Mouse (Mus musculus) lung, postnatal 14 days (tissue): ENCODE measurements around the gene Rspo1.
A peak's percentile ranks its signal among the peaks of the same experiment; 100 is the strongest.

Experiments used
- DNase-seq: peaks from one replicate; pipeline ENCODE4 v3.0.0; 2021

Gene Rspo1

DNA sequence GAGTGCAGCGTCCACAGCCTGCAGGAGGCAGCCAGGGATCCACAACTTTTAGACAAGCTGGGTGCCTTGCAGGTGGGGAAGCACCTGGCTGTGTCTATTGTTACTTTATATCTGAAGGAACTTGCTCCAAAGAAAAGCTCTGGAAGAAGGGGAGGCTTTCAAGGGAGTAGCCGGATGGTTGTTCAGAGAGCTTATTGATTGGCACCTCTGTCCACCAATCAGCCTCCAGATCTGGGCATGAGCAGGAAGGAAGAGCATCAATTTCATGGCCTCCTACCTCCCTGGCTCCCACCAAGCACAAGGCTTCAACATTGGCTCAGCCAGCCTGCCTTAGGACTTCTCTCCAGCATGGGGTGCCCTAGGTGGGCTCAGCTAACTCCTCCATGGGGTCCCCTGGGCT is 12.9 kb upstream of the Rspo1 start:
- DNase-seq = no peak

- DNase-seq = peak; percentile 50
These were observed 8.0 kb upstream of the Rspo1 start for GRCm38 (mm10) chr4:124978201-124978600.

GRCm38 (mm10) chr4:124983893-124984526 is 2.2 kb upstream of the Rspo1 start:
- peak; percentile 12 for DNase-seq

DNA sequence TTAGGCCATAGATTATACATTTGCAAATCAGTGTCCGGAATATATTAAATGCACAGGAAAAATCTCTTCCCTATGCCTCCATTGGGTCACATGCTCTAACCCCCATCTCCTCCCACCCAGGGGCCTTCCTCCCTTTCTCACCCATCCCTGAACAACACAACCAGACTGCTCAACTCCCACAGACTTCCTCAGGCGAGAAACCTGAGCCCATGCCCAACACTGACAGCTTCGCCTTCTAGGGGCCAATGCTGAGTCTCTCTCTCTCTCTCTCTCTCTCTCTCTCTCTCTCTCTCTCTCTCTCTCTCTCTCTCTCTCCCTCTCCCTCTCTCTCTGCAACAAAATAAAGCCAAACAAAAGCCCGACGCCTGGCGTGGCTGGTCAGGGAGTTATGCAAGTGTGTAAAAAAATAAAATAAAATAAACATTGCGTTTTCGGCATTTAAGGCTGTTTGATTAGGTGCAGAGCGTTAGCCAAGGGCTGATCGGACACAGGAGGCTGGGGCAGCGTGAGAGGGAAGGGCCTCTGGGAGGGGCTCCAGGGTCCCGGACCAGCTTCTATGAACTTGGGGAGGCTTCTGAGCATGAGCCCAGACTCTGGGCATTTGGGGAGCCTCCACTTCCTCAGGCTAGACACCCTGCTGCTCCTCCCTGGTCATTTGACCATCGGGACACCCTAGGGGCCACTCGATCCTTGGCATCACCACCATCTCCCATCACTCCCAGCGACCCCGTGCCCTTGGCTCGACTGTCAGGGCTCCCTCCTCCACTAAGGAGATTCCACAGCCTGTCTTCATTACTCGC is 1.2 kb upstream of the Rspo1 start:
- peak; percentile 20 for DNase-seq

- no peak for DNase-seq
These were observed 795 bp downstream of the Rspo1 start for GRCm38 (mm10) chr4:124986739-124987710.

- DNase-seq = no peak
These were observed 1.5 kb downstream of the Rspo1 start for GRCm38 (mm10) chr4:124987711-124988097.

- no peak for DNase-seq
These were observed 2.2 kb downstream of the Rspo1 start for GRCm38 (mm10) chr4:124988382-124988781.

- DNase-seq = no peak
These were observed 3.6 kb downstream of the Rspo1 start for GRCm38 (mm10) chr4:124989787-124990253.

GRCm38 (mm10) chr4:124990325-124990724 is 4.1 kb downstream of the Rspo1 start:
- DNase-seq = no peak

DNA sequence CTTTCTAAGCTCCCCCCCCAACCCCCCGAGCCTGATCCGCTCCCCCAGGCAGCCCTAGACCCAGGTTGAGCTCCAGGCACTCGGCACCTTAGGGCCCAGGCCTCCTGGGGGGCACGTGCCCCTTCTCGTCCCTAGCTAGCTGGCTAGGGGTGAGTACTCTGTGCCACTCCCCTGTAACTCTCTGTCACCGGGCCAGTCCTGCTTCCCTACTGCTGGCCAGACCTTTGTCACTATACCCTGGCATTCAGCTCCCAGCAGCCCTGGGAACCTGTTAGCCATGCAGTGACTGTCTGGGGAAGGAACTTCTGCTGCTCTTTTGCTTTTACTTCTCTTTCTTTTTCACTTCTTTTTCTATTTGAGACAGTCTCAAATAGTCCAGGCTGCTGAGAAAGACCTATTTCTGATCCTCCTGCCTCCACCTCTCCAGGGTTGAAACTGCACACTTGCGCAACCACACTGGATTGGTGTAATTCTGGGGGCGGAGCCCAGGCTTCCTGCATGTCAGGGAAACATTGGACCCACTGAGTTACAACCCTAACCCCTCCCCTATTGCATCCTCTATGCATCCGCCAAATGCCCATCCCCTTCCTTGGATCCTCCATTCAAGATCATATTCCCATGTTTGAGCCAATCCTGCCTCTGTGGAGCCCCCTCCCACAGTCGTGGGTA is 11.4 kb downstream of the Rspo1 start:
- DNase-seq = no peak

DNA sequence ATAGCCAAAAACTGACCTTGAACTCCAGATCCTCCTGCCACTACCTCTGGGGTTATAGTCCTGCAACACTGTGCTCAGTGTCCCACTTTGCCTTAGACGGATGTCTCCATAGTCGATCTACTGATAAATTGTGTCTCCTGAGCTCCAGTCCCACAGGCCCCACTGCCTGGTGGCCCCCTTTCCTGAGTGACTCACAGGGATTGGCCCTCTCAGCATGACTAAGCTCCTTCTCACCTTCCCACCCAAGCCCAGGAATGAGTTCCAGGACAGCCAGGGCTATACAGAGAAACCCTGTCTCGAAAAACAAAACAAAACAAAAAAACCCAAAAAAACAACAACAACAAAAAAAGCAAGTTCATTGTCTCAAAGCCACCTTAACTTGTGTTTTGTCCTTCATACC is 13.3 kb downstream of the Rspo1 start:
- no peak for DNase-seq

DNA sequence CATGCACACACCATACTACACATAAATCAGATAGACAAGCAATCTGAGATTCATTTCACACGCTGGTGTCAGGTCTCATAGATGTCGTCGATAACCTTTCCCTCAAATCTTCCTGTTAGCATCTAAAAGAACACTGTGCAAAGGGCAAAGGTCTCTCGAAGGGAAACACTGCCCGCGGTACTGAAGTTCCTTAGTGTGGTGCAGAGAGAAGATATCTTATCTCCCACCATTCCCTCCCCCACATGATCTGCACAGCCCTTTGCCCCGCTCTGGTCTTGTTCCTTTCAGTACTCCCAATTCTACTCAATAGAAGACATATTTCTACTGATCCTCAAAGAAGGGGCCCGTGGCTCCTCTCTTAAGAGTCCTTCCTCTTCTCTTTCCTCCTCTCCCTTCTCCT is 16.7 kb downstream of the Rspo1 start:
- no peak for DNase-seq

- no peak for DNase-seq
These were observed 18.7 kb downstream of the Rspo1 start for GRCm38 (mm10) chr4:125004886-125005285.

DNA sequence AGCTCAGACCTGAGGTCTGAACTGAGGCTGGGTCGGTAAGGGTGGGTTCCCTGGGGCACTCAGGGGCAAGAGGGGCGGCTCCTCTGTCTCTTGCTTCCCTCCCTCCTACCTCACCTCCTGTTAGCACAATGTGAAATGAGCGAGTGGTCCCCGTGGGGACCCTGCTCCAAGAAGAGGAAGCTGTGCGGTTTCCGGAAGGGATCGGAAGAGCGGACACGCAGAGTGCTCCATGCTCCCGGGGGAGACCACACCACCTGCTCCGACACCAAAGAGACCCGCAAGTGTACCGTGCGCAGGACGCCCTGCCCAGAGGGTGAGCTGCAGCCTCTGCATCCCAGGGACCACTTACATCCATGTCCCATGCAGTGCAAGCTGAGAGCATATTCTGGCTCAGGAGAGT is 21.2 kb downstream of the Rspo1 start:
- no peak for DNase-seq

DNA sequence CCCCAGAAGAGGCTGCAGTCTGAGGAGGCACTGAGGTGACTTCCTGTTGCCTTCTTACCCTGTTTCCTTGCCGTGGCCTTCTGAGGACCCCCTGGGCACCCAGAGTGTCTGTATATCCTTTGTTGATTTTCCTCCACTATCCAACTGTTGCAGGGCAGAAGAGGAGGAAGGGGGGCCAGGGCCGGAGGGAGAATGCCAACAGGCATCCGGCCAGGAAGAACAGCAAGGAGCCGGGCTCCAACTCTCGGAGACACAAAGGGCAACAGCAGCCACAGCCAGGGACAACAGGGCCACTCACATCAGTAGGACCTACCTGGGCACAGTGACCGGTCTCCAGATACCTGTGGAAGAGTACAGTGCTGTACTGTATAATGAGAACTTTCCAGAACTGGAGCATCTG is 22.0 kb downstream of the Rspo1 start:
- no peak for DNase-seq

DNA sequence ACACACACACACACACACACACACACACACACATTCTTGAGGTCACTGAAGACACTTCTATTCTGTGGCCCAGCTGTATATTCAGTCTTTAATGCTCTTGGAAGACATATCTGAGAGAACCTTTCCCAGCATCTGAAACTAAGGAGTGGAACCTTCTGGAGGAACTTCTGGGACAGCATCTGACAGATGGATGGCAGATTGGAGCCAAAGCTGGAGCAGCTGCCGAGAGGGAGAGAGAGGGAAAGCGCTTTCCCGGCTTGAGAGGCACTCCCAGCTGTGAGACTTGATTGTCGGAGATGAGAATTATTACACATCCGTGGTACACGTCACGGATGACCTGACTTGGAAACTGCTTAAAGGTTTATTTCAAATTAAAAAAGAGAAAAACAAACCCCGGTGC is 22.5 kb downstream of the Rspo1 start:
- DNase-seq = no peak

- DNase-seq = peak; percentile 62
These were observed 29.8 kb downstream of the Rspo1 start, which contains the start of gene Gnl2 for GRCm38 (mm10) chr4:125015806-125016635. Gnl2 (plus strand) TSS chr4:125016585.

DNA sequence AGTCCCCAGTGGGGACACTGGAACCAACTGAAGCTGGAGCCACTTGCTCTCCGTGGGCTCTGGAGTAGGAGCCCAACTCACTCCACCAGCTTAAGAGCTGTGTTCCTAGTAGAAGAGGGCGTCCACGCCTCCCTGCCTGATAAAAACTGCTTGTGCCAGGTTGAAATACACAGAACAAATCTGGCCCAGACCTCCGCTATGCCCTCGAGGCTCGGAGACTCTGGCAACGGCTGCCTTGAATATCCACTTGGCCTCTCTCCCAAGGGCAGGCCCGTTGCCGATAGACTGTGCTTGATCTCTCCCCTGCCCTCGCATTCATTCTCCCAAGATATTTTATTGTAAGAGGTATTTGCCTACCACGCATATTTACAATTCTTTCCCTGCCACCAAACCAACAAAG is 31.2 kb downstream of the Rspo1 start:
- DNase-seq = peak; percentile 42

GRCm38 (mm10) chr4:125020780-125021538 is 34.7 kb downstream of the Rspo1 start:
- DNase-seq = no peak

GRCm38 (mm10) chr4:125029891-125030614 is 43.8 kb downstream of the Rspo1 start:
- peak; percentile 95 for DNase-seq
